Mouse (Mus musculus): ENCODE data around the gene Gatd1. TPM values are rescaled to one million over a fixed set of nuclear protein-coding genes. Genes with fewer than 3 reads are reported as not detected.

Gene Gatd1
- polyA plus RNA-seq, 1 experiment from 2014 or later: 43.2 TPM

DNA sequence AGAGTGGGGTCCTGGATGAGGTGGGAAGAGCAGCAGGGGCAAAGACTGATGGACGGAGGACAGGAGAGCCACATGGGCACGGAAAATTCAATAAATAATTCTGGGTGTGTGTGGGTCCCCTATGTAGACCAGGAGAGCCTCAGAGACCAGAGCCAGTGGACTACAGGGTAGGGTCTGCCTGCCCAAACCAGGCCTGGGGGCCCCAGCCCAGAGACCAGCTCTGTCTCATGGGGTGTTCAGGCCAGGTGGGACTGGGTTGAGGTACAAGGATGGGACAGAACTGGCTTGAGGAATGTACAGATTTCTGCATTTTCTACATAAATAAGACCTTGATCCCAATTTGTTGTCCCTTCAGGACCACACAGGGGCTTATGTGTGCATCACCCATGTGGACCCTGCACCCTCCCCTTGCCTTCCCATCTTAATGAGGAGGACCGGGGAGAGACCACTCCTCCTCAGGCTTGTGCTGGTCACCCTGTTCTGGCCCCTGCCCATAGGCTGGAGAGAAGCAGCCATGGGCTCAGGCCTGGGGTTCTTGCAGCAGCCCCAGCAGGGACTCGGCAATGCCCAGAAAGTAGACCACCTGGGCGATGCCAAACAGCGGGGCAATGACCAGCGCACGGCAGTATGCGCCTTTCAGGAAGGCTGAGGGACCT, 16.8 kb upstream of the Gatd1 start:
- peaks cover 61% of the 10 kb centered on the region for H3K4me1 ChIP-seq
- WGBS: 97% methylated on average over 9 of the region's 9 CpGs

DNA sequence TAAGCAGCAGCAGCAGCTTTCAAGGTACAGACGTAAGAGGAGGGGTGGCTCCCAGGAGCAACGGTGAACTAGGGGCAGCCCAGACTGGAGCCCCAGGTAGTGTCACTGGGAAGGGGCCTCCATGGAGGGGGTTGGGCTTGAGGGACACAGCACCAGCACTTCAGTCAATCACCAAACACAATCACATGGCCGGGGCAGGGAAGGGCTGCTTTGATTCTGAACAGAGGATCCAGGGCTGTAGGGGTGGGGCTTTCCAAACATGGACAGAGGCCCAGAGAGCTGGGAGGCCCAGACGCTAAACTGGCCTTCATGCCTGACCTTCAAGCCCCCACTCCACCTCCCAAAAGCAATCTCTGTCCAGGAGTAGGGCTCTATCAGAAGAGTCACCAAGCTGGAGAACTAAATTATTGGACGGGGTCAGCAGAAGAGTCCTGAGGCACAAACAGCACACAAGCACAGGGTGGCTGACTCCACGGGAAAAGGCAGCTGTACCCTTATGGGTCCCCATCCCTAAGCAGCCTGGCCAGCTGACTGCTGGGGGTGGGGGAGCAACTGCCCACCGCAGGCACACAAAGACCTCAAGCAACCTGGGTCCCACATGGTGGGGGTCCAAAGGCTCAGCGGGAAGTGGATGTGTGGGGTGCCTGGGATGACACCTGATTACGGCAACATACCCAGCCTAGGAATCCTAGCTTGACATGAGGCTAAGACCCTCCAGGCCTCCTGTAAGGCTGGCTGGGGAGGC, 16.1 kb upstream of the Gatd1 start:
- WGBS: 73% methylated on average over 9 of the region's 9 CpGs
- no peaks in the 10 kb centered on the region for H3K9me3 ChIP-seq
- H3K4me1 ChIP-seq: peaks cover 54% of the 10 kb centered on the region
- DNase-seq (ENCODE audit: extremely low spot score, low spot score): no peak
- peak overlapping the region; percentile 55; the same call in 1 of the 2 replicates for H3K4me3 ChIP-seq
- peaks cover 39% of the 10 kb centered on the region for H3K36me3 ChIP-seq (replicated peaks)
- peaks cover 8% of the 10 kb centered on the region for H3K27me3 ChIP-seq (ENCODE audit: poor library complexity, severe bottlenecking)
- H3K27ac ChIP-seq: no peak overlapping the region

More for the DNA sequence above, 16.8 kb upstream of the Gatd1 start:
- peaks cover 8% of the 10 kb centered on the region for H3K27me3 ChIP-seq (ENCODE audit: poor library complexity, severe bottlenecking)
- no peaks in the 10 kb centered on the region for H3K9me3 ChIP-seq
- no peak for DNase-seq (ENCODE audit: extremely low spot score, low spot score)
- no peak overlapping the region; the same call in 1 of the 2 replicates for H3K4me3 ChIP-seq
- peaks cover 39% of the 10 kb centered on the region for H3K36me3 ChIP-seq (replicated peaks)
- H3K27ac ChIP-seq: no peak overlapping the region

DNA sequence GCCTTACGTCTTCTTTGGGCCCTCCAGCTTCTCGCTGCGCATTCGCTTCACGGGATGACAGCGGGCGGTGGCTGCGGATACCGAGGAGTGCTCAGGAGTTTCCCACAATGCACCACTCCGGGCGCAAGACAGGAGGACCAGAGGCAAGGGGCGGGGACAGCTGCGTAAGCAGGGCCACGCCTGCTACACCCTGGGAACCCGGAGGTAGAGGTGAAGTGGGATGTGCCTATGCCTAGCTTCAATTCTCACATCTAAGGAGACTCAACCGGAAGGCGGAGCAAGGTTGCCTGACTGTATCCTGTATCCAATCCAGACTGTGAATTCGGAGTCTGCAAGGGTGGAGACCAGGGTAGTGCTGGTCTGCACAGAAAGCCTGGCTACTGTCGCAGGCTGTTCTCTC, 15.4 kb upstream of the Gatd1 start, which contains the start of gene Cend1:
Cend1 (minus strand) TSS at position 182 of the 400 bp plus-strand sequence.
- 4% methylated on average over 19 of the region's 19 CpGs for WGBS
- H3K27me3 ChIP-seq (ENCODE audit: poor library complexity, severe bottlenecking): peaks cover 8% of the 10 kb centered on the region
- no peaks in the 10 kb centered on the region for H3K9me3 ChIP-seq
- H3K36me3 ChIP-seq (replicated peaks): peaks cover 39% of the 10 kb centered on the region
- H3K27ac ChIP-seq: peak within 1 kb of the TSS; percentile 68
- peaks cover 47% of the 10 kb centered on the region for H3K4me1 ChIP-seq
- H3K4me3 ChIP-seq: peak within 1 kb of the TSS; percentile 55
- peak; percentile 70 for DNase-seq (ENCODE audit: extremely low spot score, low spot score)

DNA sequence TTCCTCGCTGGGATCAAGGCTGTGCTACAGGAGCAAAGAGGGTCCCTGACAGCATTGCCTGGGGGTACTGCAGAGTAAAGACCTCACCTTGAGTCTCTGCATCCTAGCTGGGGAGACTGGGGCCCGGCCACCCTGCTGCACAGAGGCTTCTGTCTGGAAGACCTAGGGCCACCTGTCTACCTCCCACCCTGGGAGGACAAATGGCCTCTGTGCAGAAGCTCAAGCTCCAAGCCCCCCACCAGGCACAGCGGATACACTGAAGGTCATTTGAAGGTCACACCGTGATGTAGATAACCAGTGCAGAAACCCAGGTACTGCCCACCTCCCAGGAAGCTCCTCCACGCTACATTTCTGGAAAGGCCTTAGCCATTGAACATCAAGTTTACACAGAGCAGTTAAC, 14.8 kb upstream of the Gatd1 start:
- Histone ChIP-seq H3K27me3 (ENCODE audit: poor library complexity, severe bottlenecking) (peaks cover 8% of the 10 kb centered on the region), H3K27ac (peak overlapping the region; percentile 68), H3K36me3 (replicated peaks) (peaks cover 35% of the 10 kb centered on the region), H3K4me1 (peaks cover 41% of the 10 kb centered on the region), H3K9me3 (no peaks in the 10 kb centered on the region), H3K4me3 (peak overlapping the region; percentile 55)
- DNase-seq (ENCODE audit: extremely low spot score, low spot score): no peak
- WGBS: 52% methylated on average over 5 of the region's 5 CpGs

DNA sequence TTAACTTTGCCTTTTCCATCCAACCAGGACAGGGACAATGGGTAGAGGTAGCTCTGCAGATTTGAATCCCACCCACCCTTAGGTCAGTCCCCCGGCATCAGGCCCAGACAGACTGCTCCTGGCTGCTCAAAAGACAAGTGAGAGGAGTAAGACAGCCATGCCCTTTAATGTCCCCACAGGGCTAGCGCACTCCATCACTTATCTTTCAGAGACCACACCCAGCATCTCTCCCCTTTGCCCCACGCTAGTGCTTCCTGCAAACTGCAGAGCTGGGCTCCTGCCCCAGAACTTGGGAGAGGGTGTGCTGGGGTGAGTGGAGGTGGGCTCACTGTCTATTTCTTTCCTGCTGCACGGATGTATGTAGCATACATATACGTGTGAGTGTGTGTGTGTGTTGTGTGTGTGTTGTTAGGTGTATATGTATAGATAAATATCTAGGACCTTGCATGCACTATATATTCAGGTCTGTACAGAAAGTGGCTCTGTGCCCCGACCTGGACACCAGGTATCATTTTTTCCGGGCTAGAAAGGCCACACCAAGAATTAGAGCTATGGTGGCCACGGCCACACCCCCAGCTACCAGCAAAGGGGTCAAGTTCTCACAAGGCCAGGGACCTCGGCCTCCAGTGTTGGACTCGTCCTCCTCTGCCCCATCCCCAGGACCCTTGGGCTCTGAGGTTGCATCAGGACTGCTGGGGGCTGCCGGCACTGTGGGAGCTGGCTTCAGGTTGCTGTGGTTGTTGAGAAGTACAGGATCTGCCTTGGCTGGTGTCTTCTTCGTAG, 13.2 kb upstream of the Gatd1 start:
- Histone ChIP-seq H3K4me3 (no peak overlapping the region), H3K27me3 (ENCODE audit: poor library complexity, severe bottlenecking) (peaks cover 8% of the 10 kb centered on the region), H3K36me3 (replicated peaks) (peaks cover 19% of the 10 kb centered on the region), H3K9me3 (no peaks in the 10 kb centered on the region), H3K27ac (no peak overlapping the region), H3K4me1 (peaks cover 30% of the 10 kb centered on the region)
- 89% methylated on average over 12 of the region's 12 CpGs for WGBS
- DNase-seq (ENCODE audit: extremely low spot score, low spot score): no peak

DNA sequence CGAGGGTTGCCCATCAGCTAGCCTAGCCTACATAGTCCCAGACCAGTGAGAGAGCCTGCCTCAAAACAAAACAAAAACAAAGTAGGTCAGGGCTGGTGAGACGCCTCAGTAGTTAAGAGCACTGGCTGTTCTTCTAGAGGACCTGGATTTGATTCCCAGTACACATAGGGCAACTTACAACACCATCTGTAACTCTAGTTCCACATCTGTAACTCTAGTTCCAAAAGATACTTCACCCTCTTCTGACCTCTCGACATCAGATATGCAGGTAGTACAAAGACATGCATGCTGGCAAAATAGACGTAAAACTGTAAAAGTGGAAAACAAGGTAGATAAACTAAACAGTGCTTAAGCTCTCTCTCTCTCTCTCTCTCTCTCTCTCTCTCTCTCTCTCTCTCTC, 9.9 kb upstream of the Gatd1 start:
- Histone ChIP-seq H3K36me3 (replicated peaks) (no peaks in the 10 kb centered on the region), H3K9me3 (no peaks in the 10 kb centered on the region), H3K27me3 (ENCODE audit: poor library complexity, severe bottlenecking) (peaks cover 8% of the 10 kb centered on the region), H3K4me3 (no peak overlapping the region), H3K27ac (no peak overlapping the region), H3K4me1 (peaks cover 7% of the 10 kb centered on the region)
- WGBS: 87% methylated on average over 4 of the region's 4 CpGs
- no peak for DNase-seq (ENCODE audit: extremely low spot score, low spot score)

DNA sequence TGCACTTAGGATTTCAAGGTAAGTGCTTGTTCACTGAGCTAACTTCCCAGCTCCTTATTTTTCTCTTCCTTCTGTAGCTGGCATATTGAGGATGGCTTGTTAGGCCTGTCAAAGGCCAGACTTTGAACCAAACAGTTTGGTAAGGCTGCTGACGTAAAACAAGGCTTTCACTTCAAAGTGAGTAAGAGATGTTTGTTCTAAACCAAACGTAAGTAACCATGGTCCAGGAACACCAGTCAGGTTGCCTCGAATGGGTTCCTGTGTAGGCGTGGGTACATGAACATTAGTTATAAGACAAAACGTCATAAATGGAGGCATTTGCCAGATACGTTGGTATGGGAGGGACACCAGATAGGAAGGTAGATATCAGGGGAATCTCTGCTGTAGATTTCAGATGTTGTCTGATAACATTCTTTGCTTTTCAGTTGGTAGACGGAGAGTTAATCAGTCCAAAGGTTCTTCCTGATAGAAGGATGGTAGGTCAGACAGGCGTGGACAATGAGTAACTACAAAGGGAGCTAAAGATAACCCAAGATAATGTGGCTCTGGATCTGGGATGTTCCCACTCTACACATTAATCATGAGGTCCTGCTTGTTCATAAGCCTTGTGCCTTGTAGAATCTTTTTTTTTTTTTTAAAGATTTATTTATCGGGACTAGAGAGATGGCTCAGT, 6.2 kb upstream of the Gatd1 start:
- no peak overlapping the region for H3K27ac ChIP-seq

DNA sequence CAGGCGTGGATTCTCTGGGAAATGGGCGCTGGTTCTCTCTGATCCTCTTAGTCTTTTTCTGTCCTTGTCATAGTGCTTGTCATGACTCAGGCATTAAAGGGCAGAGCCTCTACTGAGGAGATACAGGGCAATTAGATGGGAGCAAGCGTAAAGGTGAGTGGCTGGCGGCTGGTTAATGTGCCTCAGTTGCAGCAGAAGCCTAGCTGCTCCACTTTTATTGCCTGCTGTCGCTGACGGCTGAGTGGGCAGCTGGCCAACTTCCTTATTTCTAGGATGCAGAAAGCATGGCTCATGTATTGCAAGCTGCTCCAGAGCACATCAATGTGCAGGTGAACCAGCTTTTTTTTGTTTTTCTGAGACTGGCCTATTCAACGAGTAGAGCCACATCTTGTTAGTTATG, 5.0 kb upstream of the Gatd1 start:
- no peak for DNase-seq (ENCODE audit: extremely low spot score, low spot score)
- Histone ChIP-seq H3K9me3 (no peaks in the 10 kb centered on the region), H3K27me3 (ENCODE audit: poor library complexity, severe bottlenecking) (no peaks in the 10 kb centered on the region), H3K36me3 (replicated peaks) (no peaks in the 10 kb centered on the region), H3K4me1 (peaks cover 8% of the 10 kb centered on the region), H3K27ac (no peak overlapping the region), H3K4me3 (no peak overlapping the region)
- WGBS: 85% methylated on average over 7 of the region's 7 CpGs

More for the DNA sequence above, 6.2 kb upstream of the Gatd1 start:
- no peaks in the 10 kb centered on the region for H3K9me3 ChIP-seq
- H3K4me1 ChIP-seq: no peaks in the 10 kb centered on the region
- WGBS: 86% methylated on average over 9 of the region's 9 CpGs
- H3K27me3 ChIP-seq (ENCODE audit: poor library complexity, severe bottlenecking): no peaks in the 10 kb centered on the region
- no peaks in the 10 kb centered on the region for H3K36me3 ChIP-seq (replicated peaks)
- no peak for DNase-seq (ENCODE audit: extremely low spot score, low spot score)
- no peak overlapping the region for H3K4me3 ChIP-seq

DNA sequence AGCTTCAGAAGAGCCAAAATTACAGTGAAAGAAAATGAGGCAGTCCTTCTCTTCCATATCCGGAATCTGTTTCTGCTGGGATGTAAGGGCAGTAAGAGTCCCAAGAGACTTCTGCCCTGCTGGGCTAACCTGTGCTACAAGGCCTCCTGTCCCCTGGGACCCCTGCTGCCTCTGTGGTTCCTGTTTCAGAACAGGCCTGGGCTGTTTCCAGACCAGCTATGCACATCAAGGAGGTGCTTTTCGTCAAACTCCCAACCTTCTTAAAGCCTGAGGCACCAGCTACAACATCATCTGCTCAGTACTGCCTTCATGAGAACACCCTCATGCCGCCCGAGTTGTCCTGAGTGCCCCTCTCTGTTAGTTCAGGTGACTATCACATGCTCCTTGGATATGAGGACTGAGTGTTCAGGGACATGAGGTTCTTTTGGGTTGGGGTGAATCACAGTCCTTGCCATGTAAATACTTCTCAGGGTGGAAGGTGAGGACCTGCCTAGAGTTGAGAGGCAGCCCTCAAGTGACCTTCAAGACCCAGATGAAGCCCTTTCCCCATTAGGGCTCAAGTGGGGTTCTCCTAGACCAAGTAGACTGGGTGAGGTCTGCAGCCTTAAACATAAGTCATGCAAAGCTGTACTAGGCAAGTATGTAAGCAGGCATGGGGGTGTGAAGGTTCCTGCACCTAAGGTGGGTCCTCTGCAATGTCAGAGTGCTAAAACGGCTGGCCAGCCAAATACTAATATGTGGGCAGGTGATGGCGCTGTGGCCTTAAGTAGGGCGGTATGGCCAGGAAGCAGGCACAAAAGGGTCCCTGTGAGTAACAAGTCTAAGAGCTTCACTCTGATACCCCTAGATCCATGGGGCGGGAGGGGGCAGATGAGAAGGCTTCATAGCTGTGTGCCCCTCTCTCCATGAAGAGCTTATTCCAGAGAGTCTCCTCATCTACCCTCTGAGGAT, 4.1 kb upstream of the Gatd1 start:
- Histone ChIP-seq H3K9me3 (no peaks in the 10 kb centered on the region), H3K27ac (no peak overlapping the region), H3K27me3 (ENCODE audit: poor library complexity, severe bottlenecking) (no peaks in the 10 kb centered on the region), H3K36me3 (replicated peaks) (no peaks in the 10 kb centered on the region), H3K4me1 (peaks cover 14% of the 10 kb centered on the region), H3K4me3 (no peak overlapping the region)
- WGBS: 70% methylated on average over 8 of the region's 8 CpGs
- no peak for DNase-seq (ENCODE audit: extremely low spot score, low spot score)

DNA sequence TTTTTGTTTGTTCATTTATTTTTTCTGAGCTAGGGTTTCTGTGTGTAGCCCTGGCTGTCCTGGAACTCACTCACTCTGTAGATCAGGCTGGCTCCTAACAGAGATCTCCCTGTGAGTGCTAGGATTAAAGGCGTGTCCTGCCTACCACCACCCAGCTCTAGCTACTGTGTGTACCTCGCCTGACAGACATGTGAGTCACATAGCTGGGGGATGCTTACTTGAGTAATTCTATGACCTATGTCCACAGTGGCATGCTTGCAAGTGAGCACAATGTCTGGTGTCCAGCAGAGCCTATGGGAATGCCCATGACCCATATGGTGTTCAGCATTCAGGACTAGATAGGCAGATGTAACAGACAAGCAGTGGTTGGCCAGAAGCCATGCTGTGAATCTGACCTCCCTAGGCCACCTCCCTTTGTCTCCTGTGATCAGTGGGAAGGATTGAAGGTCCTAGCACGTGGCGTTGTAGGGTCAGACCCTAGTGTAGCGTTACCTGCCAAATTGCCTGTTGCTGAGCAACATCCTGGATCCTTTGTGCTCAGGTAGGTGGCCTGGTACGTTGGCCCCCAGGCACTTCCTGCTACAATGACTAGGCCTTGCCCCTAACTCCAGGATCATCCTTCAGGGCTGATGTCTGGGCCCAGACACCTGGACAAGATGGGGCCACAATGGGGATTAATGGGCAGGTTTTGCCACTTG, 2.4 kb upstream of the Gatd1 start:
- H3K27ac ChIP-seq: no peak overlapping the region
- H3K4me1 ChIP-seq: peaks cover 21% of the 10 kb centered on the region
- no peaks in the 10 kb centered on the region for H3K27me3 ChIP-seq (ENCODE audit: poor library complexity, severe bottlenecking)
- DNase-seq (ENCODE audit: extremely low spot score, low spot score): no peak
- WGBS: 81% methylated on average over 6 of the region's 6 CpGs
- no peaks in the 10 kb centered on the region for H3K9me3 ChIP-seq
- 0 out of 2 replicates have a peak, but pooled peaks cover 4% of the 10 kb centered on the region for H3K36me3 ChIP-seq (replicated peaks)
- H3K4me3 ChIP-seq: no peak overlapping the region

DNA sequence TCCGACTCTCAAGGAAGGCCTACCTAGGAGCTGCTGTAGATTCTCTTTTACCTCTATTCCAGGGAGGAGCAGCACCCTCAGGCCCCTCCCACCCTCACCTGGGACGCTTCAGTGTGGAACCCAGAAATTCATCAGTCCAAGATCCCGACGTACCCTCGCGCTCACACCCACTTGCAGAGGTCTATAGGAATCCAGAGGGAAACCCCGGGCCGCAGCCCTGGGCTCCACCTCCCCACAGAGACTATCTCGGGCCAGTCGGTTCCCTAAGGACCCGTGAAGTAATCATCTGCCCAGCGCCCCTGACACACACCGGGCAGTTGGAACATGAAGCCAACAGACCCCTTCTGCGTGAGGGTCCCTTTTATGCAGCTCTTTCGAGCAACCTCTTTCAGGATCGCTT, 605 bp downstream of the Gatd1 start:
- Histone ChIP-seq H3K4me3 (peak overlapping the region; percentile 80), H3K36me3 (replicated peaks) (peaks cover 29% of the 10 kb centered on the region), H3K27me3 (ENCODE audit: poor library complexity, severe bottlenecking) (no peaks in the 10 kb centered on the region), H3K27ac (peak overlapping the region; percentile 90), H3K9me3 (no peaks in the 10 kb centered on the region), H3K4me1 (peaks cover 28% of the 10 kb centered on the region)
- WGBS: 2% methylated on average over 16 of the region's 16 CpGs
- no peak for DNase-seq (ENCODE audit: extremely low spot score, low spot score)

Measured in forebrain, embryonic 10.5 days (tissue).